10 mouse cellular contexts compared by ENCODE assay signal in genomic region chr2:158669199-158670195, GRCm38 (mm10). TPM values are rescaled to one million over a fixed set of nuclear protein-coding genes. Genes with fewer than 3 reads are reported as not detected.
DNase-seq lines count a peak whose midpoint lies in the region; ATAC-seq and TF ChIP-seq lines count a peak whose summit lies in the region.
"Had no signal": no experiment of that assay in that cellular context is flagged by ENCODE, and none has a peak within 500 bp of the region (broad histone marks: within the 10 kb centered on the region; RNA-seq: fewer than 3 reads in every experiment).

No protein-coding gene starts in this region.

- H3K4me1 ChIP-seq in kidney, adult 2 months (ENCODE audit: control insufficient read depth, insufficient read depth, low read length) = peaks cover 23% of the 10 kb centered on the region; the same call in 1 of the 2 replicates
- H3K4me1 ChIP-seq in forebrain, embryonic 14.5 days (ENCODE audit: control insufficient read depth, insufficient read depth, low read length) = peaks cover 17% of the 10 kb centered on the region
- H3K4me1 ChIP-seq in kidney, postnatal 0 days (replicated peaks; ENCODE audit: insufficient read depth, low read length) = peaks cover 33% of the 10 kb centered on the region

- ATAC-seq in forebrain, embryonic 14.5 days = no peak
- no peak for ATAC-seq in kidney, postnatal 0 days (replicated peaks; ENCODE audit: low FRiP score, low read depth)

- no peaks in the 10 kb centered on the region for H3K36me3 ChIP-seq in kidney, adult 2 months (ENCODE audit: control insufficient read depth, insufficient read depth, low read length)
- H3K36me3 ChIP-seq in forebrain, embryonic 14.5 days (ENCODE audit: control insufficient read depth, insufficient read depth, low read length) = no peaks in the 10 kb centered on the region
- H3K36me3 ChIP-seq in kidney, postnatal 0 days (ENCODE audit: insufficient read depth, low read length) = no peaks in the 10 kb centered on the region
- H3K36me3 ChIP-seq: embryonic facial prominence, embryonic 12.5 days had no signal

- no peak for TF ChIP-seq CTCF in kidney, adult 2 months (conservative IDR thresholded peaks at IDR 0.05; ENCODE audit: insufficient read depth, insufficient read length, low read depth, low read length)
- no peak for TF ChIP-seq CTCF in kidney, postnatal 0 days (IDR thresholded peaks at IDR 0.05; ENCODE audit: low read depth)

- H3K27me3 ChIP-seq in kidney, adult 2 months (replicated peaks; ENCODE audit: control insufficient read depth, insufficient read depth, low read length) = no peaks in the 10 kb centered on the region
- peaks cover 18% of the 10 kb centered on the region for H3K27me3 ChIP-seq in forebrain, embryonic 14.5 days (replicated peaks; ENCODE audit: control insufficient read depth, insufficient read depth, low read length)
- 0 out of 2 replicates have a peak, but pooled peaks cover 5% of the 10 kb centered on the region for H3K27me3 ChIP-seq in kidney, postnatal 0 days (ENCODE audit: insufficient read depth, low read length)

- no peaks in the 10 kb centered on the region for H3K9me3 ChIP-seq in forebrain, embryonic 14.5 days (replicated peaks; ENCODE audit: control insufficient read depth, low read length)
- H3K9me3 ChIP-seq in kidney, postnatal 0 days (replicated peaks; ENCODE audit: low read length) = no peaks in the 10 kb centered on the region
- H3K9me3 ChIP-seq: embryonic facial prominence, embryonic 12.5 days had no signal

- H3K4me3 ChIP-seq in kidney, adult 2 months (ENCODE audit: insufficient read depth, low read depth, low read length) = peak overlapping the region; percentile 96
- peak overlapping the region; percentile 56; the same call in 1 of the 2 replicates for H3K4me3 ChIP-seq in forebrain, embryonic 14.5 days (ENCODE audit: low read depth, low read length)
- H3K4me3 ChIP-seq in kidney, postnatal 0 days (replicated peaks; ENCODE audit: low read depth, low read length) = peak overlapping the region; percentile 57; the same call in 1 of the 2 replicates

- peak overlapping the region; percentile 99 for H3K4me2 ChIP-seq in forebrain, embryonic 14.5 days (ENCODE audit: low read length)
- peak overlapping the region; percentile 89 for H3K4me2 ChIP-seq in kidney, postnatal 0 days (ENCODE audit: low read length)

- H3K27ac ChIP-seq in kidney, adult 2 months (ENCODE audit: insufficient read depth, low read depth, low read length) = peak overlapping the region; percentile 96
- no peak overlapping the region for H3K27ac ChIP-seq in forebrain, embryonic 14.5 days (ENCODE audit: low read depth, low read length)
- H3K27ac ChIP-seq in kidney, postnatal 0 days = 0 out of 2 replicates have a peak overlapping the region, but pooled peaks have one; percentile 22
- H3K27ac ChIP-seq: embryonic facial prominence, embryonic 12.5 days had no signal

- 33% methylated on average over 13 of the region's 13 CpGs for WGBS in kidney, adult 2 months
- 68% methylated on average over 13 of the region's 13 CpGs for WGBS in forebrain, embryonic 14.5 days
- WGBS in kidney, postnatal 0 days = 58% methylated on average over 13 of the region's 13 CpGs

- TF ChIP-seq POLR2A in kidney, adult 2 months (IDR thresholded peaks at IDR 0.05; ENCODE audit: low read depth, low read length) = no peak

- no peak overlapping the region for H3K9ac ChIP-seq in forebrain, embryonic 14.5 days (ENCODE audit: low read length)
- H3K9ac ChIP-seq in kidney, postnatal 0 days (ENCODE audit: low read depth, low read length) = no peak overlapping the region

- DNase-seq in kidney, adult 2 months = peak; percentile 82
- DNase-seq in kidney, postnatal 25 days = no peak
- DNase-seq in forebrain, embryonic 14.5 days (ENCODE audit: low spot score) = no peak
- DNase-seq in kidney, postnatal 0 days (ENCODE audit: low spot score) = no peak
- DNase-seq in thymus, adult 18-20 months = peak; percentile 42 to 70
- DNase-seq in layer of hippocampus, adult 9-11 months = no peak
- no peak for DNase-seq in cerebellum, adult 8-10 months
- no peak for DNase-seq in adrenal gland, postnatal 10 days

RNA-seq across cellular contexts. Expression of gene Ppp1r16b, which starts 4.3 kb away (rescaled TPM):
- polyA plus RNA-seq in kidney, adult 2 months (2012; rRNA removed) = 20.1 and 22.2 TPM in 2 replicates
- polyA plus RNA-seq in forebrain, embryonic 14.5 days (2014; fragmentation: Nextera tagmentation; extraction: Ambion mirVana) = 12.4 and 18.4 TPM in 2 replicates
- 10.1 TPM in 2 replicates for polyA plus RNA-seq in kidney, postnatal 0 days (2015; fragmentation: Nextera tagmentation; extraction: Ambion mirVana)
- total RNA-seq in adrenal gland, postnatal 10 days (2021) = 10 to 100 TPM; 14.4 to 17.2 TPM

RNA-seq across cellular contexts. Expression of gene Actr5, which starts 44.8 kb away (rescaled TPM):
- 6.2 and 6.4 TPM in 2 replicates for polyA plus RNA-seq in kidney, adult 2 months (2012; rRNA removed)
- 10.4 and 12.8 TPM in 2 replicates for polyA plus RNA-seq in forebrain, embryonic 14.5 days (2014; fragmentation: Nextera tagmentation; extraction: Ambion mirVana)
- 7.1 and 9.1 TPM in 2 replicates for polyA plus RNA-seq in kidney, postnatal 0 days (2015; fragmentation: Nextera tagmentation; extraction: Ambion mirVana)
- total RNA-seq in adrenal gland, postnatal 10 days (2021) = 10 to 100 TPM; 10.7 to 12.7 TPM

RNA-seq across cellular contexts. Expression of gene Slc32a1, which starts 58.9 kb away (rescaled TPM):
- not detected in 2 replicates for polyA plus RNA-seq in kidney, adult 2 months (2012; rRNA removed)
- polyA plus RNA-seq in forebrain, embryonic 14.5 days (2014; fragmentation: Nextera tagmentation; extraction: Ambion mirVana) = 4.6 and 6.4 TPM in 2 replicates
- not detected in 2 replicates for polyA plus RNA-seq in kidney, postnatal 0 days (2015; fragmentation: Nextera tagmentation; extraction: Ambion mirVana)
- total RNA-seq in adrenal gland, postnatal 10 days (2021) = not detected
- polyA plus RNA-seq: embryonic facial prominence, embryonic 12.5 days; liver, embryonic 16.5 days had no signal

Comparison
In these comparisons a context has a peak if more than half of its experiments do, and no peak if none do; other contexts are left out.
1. DNase-seq: peak in kidney, adult 2 months (single experiment) and thymus, adult 18-20 months (2 of 2); none in kidney, postnatal 25 days (0 of 2), forebrain, embryonic 14.5 days (single experiment), kidney, postnatal 0 days (single experiment), layer of hippocampus, adult 9-11 months (single experiment), cerebellum, adult 8-10 months (single experiment) and adrenal gland, postnatal 10 days (single experiment).
2. Peak in every context shown above with its lines, with median percentiles within 50 percentile points of each other: H3K4me3 ChIP-seq.